Mouse (Mus musculus) cerebellum, adult 2 months (tissue): Measurements from ENCODE around the gene Dlg4.

Experiments used
- CTCF ChIP-seq: fragments of 200-500 bp; IDR thresholded peaks from 2 replicates; pipeline ENCODE4 v1.5.1; 2011; ENCODE audit warnings: low read depth, mild to moderate bottlenecking, control low read depth, low read length, moderate library complexity, borderline replicate concordance; ENCODE audit not compliant: insufficient read depth
- POLR2A ChIP-seq: fragments of 200-500 bp; IDR thresholded peaks from 2 replicates; pipeline ENCODE4 v1.6.1; 2011; ENCODE audit warnings: low read length, control low read depth, borderline replicate concordance; ENCODE audit not compliant: insufficient read depth

DNA sequence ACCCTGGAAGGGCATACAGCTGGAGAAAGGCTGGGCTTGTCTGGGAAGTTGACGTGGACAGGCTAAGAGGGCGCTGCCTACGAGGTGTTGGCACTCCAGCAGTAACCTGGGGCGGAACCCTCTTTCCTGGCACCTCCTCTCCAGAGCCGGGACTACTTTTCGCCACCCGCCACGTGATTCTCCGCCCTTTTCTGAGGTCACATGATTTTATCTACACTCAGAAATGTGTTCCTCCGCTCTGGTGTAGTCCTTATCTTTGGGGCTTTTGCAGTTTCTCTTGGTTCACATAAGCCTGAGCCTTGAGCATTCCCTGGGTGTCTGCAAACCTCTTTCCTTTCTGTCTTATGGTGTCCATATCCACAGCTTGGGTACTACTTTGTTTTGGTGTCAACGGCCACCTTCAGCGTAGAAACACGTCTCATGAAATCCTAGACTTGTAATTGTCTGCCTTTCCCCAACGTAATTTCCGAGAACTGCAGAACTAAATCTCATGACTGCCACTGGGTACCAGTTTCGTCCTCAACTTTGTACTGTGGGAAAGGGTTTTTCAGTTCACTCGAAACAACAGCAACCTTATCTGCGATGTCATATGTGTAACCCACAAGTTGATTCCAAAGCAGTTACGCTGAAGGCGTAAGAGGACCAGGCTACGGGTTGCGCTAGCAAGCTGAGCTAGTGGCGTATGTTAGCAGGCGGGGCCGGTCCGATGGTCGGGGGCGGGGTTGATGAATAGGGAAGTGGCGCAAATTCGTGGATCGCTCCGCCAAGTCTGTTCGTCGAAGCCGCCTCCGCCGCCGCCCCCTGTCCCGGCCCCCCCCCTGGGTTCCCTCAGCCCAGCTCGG lies 25.7 kb upstream of the Dlg4 start, which contains the start of gene Gabarap:
- TF ChIP-seq POLR2A (peak; percentile 56), CTCF (no peak)
